Mouse (Mus musculus) ES-Bruce4 (cell line): ENCODE measurements around the gene Lmtk3.

Experiments
- CTCF ChIP-seq: IDR thresholded peaks from one replicate; pipeline ENCODE4 v1.8.1; 2011; ENCODE audit warnings: low read depth, low read length
- EP300 ChIP-seq: IDR thresholded peaks from 2 replicates; pipeline ENCODE4 v1.6.1; 2011; ENCODE audit warnings: low read depth, low read length; ENCODE audit not compliant: insufficient read depth
- POLR2A ChIP-seq: IDR thresholded peaks from one replicate; pipeline ENCODE4 v1.8.1; 2011; ENCODE audit warnings: low read length; ENCODE audit not compliant: insufficient read depth

DNA sequence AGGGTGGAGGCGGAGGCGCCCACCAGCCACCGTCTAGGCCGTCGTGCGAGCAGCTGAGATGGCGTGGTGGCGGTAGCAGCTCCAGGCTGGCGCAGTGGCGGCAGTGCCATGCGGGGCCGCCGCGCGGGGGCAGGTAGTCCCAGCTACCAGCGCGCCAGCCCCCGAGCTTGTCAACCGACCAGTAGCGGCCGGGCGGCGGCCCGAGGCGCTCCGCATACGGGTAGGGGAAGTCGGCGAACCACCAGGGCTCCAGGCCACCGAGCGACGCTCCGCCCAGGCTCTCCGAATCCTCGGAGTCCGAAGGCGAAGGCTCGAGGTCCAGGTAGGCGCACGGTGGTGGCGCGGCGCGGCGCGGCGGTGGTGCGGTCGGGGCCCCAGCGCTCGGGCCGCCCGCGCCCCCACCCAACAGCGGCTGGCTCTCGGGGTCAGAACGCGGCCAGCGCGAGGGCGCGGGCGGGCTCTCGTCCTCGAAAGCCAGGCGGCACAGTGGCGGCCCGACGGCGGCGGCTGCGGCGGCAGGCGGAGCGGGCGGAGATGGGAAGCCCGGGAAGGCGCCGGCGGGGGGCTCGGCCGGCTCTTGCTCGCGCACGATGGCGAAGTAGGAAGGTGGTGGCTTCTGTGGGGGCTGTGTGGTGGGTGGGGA is 49.7 kb downstream of the Lmtk3 start:
- no peak for TF ChIP-seq CTCF
- no peak for TF ChIP-seq EP300
- no peak for TF ChIP-seq POLR2A
